Mouse (Mus musculus) testis, adult 2 months (tissue): ENCODE measurements around the gene D10Wsu102e.

ENCODE experiments used
- CTCF ChIP-seq: fragments of 200-500 bp; IDR thresholded peaks from 2 replicates; pipeline ENCODE4 v1.5.1; 2012; ENCODE audit warnings: low read depth, mild to moderate bottlenecking, inconsistent platforms, low read length, moderate library complexity; ENCODE audit not compliant: control insufficient read depth, insufficient read depth, insufficient replicate concordance
- POLR2A ChIP-seq: fragments of 200-500 bp; IDR thresholded peaks from 2 replicates; pipeline ENCODE4 v1.6.1; 2012; ENCODE audit warnings: low read depth, mild to moderate bottlenecking, inconsistent platforms, low read length, moderate library complexity; ENCODE audit not compliant: control insufficient read depth

DNA sequence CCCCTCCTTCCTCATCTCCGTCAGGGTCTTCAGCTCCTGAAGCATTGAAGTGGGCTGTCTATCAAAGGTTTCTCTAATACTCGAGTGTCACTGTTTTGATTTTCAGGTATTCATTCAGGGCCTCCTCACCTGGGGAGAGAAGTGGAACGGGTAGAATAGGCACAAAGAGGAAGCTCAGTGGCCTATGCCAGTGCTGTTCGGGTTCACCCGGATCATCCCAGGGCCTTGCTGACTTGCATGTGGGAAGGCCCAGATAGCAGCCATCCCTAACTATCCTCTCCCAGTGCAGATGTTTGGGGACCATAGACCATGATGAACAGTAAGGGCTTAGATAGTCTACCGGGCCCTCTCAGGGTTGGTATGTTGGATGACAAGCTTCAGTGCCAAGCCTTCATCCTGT lies 130.5 kb downstream of the D10Wsu102e start:
- no peak for TF ChIP-seq POLR2A
- no peak for TF ChIP-seq CTCF
